Mouse (Mus musculus) layer of hippocampus, adult 9-11 months (tissue): ENCODE results near the gene Bglap.

Source experiments
- DNase-seq: peaks from one replicate; pipeline ENCODE4 v3.0.0; 2022

The Bglap gene

DNA sequence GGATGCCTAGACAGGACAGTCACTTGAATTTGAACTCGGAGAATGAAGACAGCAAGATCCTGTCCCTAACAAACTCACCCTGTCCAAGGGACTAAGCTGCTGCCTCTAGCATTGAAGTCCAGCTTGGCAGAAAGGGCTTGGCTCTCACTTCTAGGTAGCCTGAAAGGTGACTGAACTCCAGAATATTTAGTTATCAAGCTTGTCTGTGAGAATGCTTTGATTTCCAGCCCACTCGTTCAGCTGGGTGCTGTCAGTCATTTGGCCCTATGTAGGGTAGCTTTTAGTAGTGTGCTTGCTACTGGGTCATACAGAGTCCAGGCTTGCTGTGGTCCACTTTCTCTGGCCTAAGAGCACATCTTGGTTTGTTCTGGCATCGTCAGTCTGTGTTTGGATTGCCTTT is 45.3 kb downstream of the Bglap start:
- no peak for DNase-seq

DNA sequence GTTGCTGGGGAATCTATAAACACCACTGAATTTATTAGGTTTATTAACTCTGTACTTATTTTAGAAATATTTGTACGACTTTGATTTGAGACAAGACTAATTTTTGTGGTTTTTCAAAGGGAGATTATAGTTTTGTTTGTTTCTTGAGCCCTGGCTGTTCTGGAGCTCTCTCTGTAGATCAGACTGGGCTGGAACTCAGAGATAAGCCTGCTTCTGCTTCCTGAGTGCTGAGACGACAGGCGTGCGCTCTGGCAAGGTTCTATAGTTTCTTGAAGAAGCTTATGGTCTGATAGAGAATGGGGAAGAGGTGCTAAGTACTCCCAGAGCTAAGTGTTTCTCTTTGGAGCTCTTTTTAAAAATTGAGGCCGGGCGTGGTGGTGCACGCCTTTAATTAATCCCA is 45.9 kb downstream of the Bglap start:
- DNase-seq, result no peak

DNA sequence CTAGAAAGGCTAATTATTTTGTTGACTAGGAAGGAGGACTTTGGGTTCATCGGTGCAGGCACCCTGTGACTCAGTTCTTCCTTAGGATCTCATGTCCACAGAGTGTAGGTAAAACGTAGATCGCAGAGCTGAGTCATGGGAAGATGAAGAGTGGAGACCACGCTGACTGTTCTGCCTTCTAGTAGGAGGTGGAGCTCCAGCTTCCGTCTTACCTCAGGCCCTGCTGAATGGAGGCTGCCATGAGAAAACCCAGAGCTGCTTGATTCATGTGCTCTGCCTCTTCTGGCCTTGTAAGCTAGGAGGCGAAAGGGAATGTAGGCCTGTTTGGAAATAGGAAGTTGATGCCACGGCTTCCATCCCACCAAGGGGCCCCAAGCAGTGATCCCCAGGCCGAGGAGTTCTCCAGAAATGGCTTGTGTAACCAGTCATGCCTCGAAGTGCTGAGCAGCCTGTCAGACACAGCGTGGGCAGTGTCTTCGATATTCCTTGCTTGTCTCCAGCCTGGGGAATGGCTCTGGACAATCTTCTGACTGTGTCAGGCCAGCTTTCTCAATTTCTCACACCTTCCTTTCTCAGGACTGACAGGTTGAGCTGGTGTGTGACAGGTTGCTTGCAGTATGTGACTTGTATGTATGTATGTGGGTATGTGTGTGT is 46.8 kb downstream of the Bglap start:
- no peak for DNase-seq

DNA sequence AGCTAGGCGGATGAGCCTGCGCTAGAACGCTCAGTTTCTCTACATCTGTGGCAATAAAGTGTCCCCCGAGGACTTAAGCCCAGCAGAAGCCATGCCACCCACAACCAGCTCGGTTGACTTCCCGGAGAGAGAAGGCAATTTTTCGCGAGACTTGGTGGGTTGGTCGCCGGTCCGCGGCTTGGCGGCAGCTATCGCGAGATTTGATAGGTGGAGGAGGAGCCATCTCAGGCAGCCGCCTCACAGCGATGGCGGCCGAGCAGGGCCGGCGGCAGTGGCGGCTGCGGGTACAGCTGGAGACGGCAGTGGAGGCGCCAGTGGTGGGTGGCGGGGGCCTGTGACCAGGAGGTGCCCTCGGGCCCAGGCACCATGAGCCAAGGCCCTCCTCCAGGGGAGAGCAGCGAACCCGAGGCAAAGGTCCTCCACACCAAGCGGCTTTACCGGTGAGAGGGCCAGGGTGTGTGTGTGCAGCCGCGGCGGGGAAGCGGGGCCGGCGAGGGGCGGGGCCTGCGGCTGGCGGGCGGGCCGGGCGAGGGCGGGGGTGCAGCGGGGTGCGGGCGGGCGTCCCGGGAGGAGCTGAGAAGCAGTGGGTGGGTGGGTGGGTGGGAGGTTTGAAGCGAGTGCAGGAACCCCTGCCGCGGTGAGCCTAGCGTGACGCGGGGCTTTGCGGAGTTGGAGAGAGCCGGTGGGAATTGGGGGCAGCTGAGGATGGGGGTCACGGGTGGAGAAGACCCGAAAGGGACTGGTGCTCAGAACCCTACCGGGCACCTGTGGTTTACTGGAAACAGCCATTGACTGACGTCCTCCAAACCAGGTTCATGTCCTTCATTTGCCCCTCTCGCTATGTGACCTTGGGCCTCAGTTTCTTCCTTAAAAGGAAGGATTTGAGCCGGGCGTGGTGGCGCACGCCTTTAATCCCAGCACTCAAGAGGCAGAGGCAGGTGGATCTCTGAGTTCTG is 47.9 kb downstream of the Bglap start, which contains the start of the genes Tmem79 and Smg5:
TSS of gene Tmem79 (minus strand) at position 91 of the 956 bp plus-strand sequence.
TSS of gene Smg5 (plus strand) at position 203 of the 956 bp plus-strand sequence.
- peak; percentile 96 for DNase-seq

DNA sequence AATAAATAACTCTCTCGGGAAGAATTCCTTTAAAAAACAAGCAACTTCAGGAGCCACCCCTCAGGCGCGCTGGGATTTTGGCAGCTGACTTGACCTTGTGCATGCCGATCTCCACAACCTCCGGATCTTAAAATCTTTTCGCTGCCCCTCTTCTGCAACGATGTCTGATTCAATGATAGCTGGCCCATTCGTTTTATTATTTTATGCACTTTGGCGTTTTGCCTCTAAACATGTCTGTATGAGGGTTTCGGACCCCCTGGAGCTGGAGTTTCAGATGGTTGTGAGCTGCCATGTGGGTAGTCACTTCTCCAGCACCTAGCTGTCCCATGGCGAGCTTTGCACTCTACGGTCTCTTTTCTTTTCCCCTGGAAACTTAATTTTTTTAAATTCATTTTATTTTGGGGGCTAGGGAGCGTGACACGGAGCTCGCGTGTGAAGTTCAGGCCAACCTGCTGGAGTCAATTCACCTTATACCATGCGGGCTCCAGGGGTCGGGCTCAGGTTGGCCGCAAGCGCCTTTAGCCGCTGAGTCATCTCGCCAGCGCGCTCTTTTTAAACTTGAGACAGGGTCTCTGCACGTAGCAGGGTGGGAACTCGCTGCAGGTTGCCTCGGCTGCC is 48.7 kb downstream of the Bglap start:
- no peak for DNase-seq

DNA sequence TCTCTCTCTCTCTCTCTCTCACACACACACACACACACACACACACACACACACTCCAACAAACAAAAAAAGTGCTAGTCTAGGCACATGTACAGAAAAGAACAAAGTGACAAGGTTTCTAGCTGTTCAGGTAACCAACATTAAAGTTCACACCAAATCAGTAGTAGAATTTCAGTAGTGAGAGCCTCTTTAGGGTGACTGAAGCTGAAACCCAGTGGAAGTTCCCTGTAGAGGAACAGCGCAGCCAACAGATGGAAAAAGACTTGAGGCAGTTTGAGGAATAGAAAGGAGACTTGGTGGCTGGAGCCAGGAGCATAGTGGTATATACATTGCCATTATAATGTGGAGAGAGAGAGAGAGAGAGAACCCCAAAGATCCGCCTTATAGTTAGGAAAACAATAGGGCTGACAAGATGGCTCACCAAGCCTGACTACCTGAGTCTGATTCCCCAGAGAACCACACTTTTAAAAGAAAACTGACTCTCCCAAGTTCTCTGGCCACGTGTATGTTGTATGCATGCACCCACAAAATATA is 49.3 kb downstream of the Bglap start:
- no peak for DNase-seq

DNA sequence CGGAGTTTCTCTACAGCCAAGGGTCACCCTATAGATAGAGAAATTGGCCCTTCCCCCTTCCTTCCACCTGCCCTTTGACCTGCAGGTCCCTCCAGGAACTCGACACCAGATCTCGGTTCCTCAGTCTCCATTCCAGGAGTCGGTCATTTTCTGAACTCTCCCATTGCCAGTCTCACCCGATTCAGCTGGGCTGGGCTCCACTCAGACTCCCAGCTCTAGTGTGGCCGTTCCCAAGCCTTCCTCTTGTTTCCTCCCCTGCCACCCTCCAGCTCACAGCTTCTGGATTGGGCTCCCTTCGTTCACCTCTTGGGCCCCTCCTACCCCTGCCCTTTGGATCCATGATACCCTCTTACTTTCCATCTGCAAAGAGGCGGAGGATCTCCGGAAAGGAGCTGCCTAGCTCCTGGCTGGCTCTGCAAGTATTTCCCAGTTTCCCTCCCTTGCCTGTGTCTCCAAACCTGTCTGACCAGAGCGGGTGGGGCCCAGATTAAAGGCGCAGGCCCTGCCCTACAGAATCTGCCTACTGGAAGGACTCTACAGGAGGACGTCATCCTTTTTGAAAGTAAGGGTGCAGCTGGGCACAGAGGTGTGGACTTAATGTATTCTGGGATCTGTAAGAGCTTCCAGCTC is 50.1 kb downstream of the Bglap start:
- no peak for DNase-seq
